Mouse (Mus musculus): ENCODE results near the gene Rnf180. TPM values are rescaled to one million over a fixed set of nuclear protein-coding genes. Genes with fewer than 3 reads are reported as not detected.

Gene Rnf180
- total and polyA plus RNA-seq, 2 experiments from 2014 or later, result 31.6 to 37.7 TPM

- Histone ChIP-seq H3K36me3 (ENCODE audit: insufficient read depth, low read length) (no peaks in the 10 kb centered on the region), H3K27ac (peak overlapping the region; percentile 48; the same call in 1 of the 2 replicates), H3K4me3 (ENCODE audit: low read length) (no peak overlapping the region), H3K27me3 (ENCODE audit: insufficient read depth, low read length) (no peaks in the 10 kb centered on the region), H3K9ac (replicated peaks; ENCODE audit: low read length) (no peak overlapping the region), H3K4me1 (ENCODE audit: insufficient read depth, low read length) (no peaks in the 10 kb centered on the region), H3K9me3 (ENCODE audit: low read length) (no peaks in the 10 kb centered on the region), H3K4me2 (ENCODE audit: low read depth, low read length) (peak overlapping the region; percentile 10; the same call in 1 of the 2 replicates)
- no peak for ATAC-seq
- WGBS, result 54% methylated on average over 7 of the region's 7 CpGs
- TF ChIP-seq CTCF (IDR thresholded peaks at IDR 0.05; ENCODE audit: low read depth), result no peak
- DNase-seq (ENCODE audit: low spot score), result peak; percentile 3
These were observed 101.0 kb downstream of the Rnf180 start for GRCm38 (mm10) chr13:105193583-105193982.

GRCm38 (mm10) chr13:105188730-105189129, 105.9 kb downstream of the Rnf180 start:
- H3K4me1 ChIP-seq (ENCODE audit: insufficient read depth, low read length), result no peaks in the 10 kb centered on the region
- TF ChIP-seq CTCF (IDR thresholded peaks at IDR 0.05; ENCODE audit: low read depth), result no peak
- ATAC-seq, result no peak
- WGBS, result 91% methylated on average over 7 of the region's 7 CpGs
- H3K4me3 ChIP-seq (ENCODE audit: low read length), result no peak overlapping the region
- no peak overlapping the region for H3K27ac ChIP-seq
- H3K27me3 ChIP-seq (ENCODE audit: insufficient read depth, low read length), result no peaks in the 10 kb centered on the region
- H3K36me3 ChIP-seq (ENCODE audit: insufficient read depth, low read length), result no peaks in the 10 kb centered on the region
- H3K4me2 ChIP-seq (ENCODE audit: low read depth, low read length), result no peak overlapping the region
- no peak for DNase-seq (ENCODE audit: low spot score)
- H3K9ac ChIP-seq (replicated peaks; ENCODE audit: low read length), result no peak overlapping the region
- no peaks in the 10 kb centered on the region for H3K9me3 ChIP-seq (ENCODE audit: low read length)

GRCm38 (mm10) chr13:105180781-105181180, 113.8 kb downstream of the Rnf180 start:
- no peak overlapping the region for H3K9ac ChIP-seq (replicated peaks; ENCODE audit: low read length)
- no peaks in the 10 kb centered on the region for H3K27me3 ChIP-seq (ENCODE audit: insufficient read depth, low read length)
- DNase-seq (ENCODE audit: low spot score) (peak; percentile 23), ATAC-seq (peak; percentile 58; the same call in 1 of the 2 replicates)
- no peaks in the 10 kb centered on the region for H3K36me3 ChIP-seq (ENCODE audit: insufficient read depth, low read length)
- no peak overlapping the region for H3K4me3 ChIP-seq (ENCODE audit: low read length)
- H3K4me2 ChIP-seq (ENCODE audit: low read depth, low read length), result no peak overlapping the region
- 42% methylated on average over 5 of the region's 5 CpGs for WGBS
- H3K9me3 ChIP-seq (ENCODE audit: low read length), result no peaks in the 10 kb centered on the region
- no peaks in the 10 kb centered on the region for H3K4me1 ChIP-seq (ENCODE audit: insufficient read depth, low read length)
- no peak overlapping the region for H3K27ac ChIP-seq
- no peak for TF ChIP-seq CTCF (IDR thresholded peaks at IDR 0.05; ENCODE audit: low read depth)

- no peak for ATAC-seq
These were observed 129.2 kb downstream of the Rnf180 start for GRCm38 (mm10) chr13:105165441-105165840.

GRCm38 (mm10) chr13:105153955-105154354, 140.7 kb downstream of the Rnf180 start:
- Histone ChIP-seq H3K27me3 (ENCODE audit: insufficient read depth, low read length) (no peaks in the 10 kb centered on the region), H3K4me3 (ENCODE audit: low read length) (no peak overlapping the region), H3K4me1 (ENCODE audit: insufficient read depth, low read length) (no peaks in the 10 kb centered on the region), H3K9me3 (ENCODE audit: low read length) (no peaks in the 10 kb centered on the region), H3K36me3 (ENCODE audit: insufficient read depth, low read length) (no peaks in the 10 kb centered on the region), H3K9ac (replicated peaks; ENCODE audit: low read length) (no peak overlapping the region), H3K4me2 (ENCODE audit: low read depth, low read length) (no peak overlapping the region), H3K27ac (no peak overlapping the region)
- no peak for ATAC-seq
- 59% methylated on average over 4 of the region's 4 CpGs for WGBS
- peak; percentile 41 for DNase-seq (ENCODE audit: low spot score)
- peak; percentile 41 for TF ChIP-seq CTCF (IDR thresholded peaks at IDR 0.05; ENCODE audit: low read depth)

More at GRCm38 (mm10) chr13:105165441-105165840, 129.2 kb downstream of the Rnf180 start:
- H3K4me3 ChIP-seq (ENCODE audit: low read length), result no peak overlapping the region
- no peaks in the 10 kb centered on the region for H3K4me1 ChIP-seq (ENCODE audit: insufficient read depth, low read length)
- no peak overlapping the region for H3K9ac ChIP-seq (replicated peaks; ENCODE audit: low read length)
- no peak overlapping the region for H3K4me2 ChIP-seq (ENCODE audit: low read depth, low read length)
- TF ChIP-seq CTCF (IDR thresholded peaks at IDR 0.05; ENCODE audit: low read depth), result no peak
- DNase-seq (ENCODE audit: low spot score), result no peak
- H3K36me3 ChIP-seq (ENCODE audit: insufficient read depth, low read length), result no peaks in the 10 kb centered on the region
- H3K27me3 ChIP-seq (ENCODE audit: insufficient read depth, low read length), result no peaks in the 10 kb centered on the region
- 75% methylated on average over 6 of the region's 6 CpGs for WGBS
- H3K27ac ChIP-seq, result no peak overlapping the region
- no peaks in the 10 kb centered on the region for H3K9me3 ChIP-seq (ENCODE audit: low read length)

GRCm38 (mm10) chr13:105150006-105150405, 144.6 kb downstream of the Rnf180 start:
- ATAC-seq, result no peak
- no peak overlapping the region for H3K4me2 ChIP-seq (ENCODE audit: low read depth, low read length)
- no peaks in the 10 kb centered on the region for H3K4me1 ChIP-seq (ENCODE audit: insufficient read depth, low read length)
- H3K9ac ChIP-seq (replicated peaks; ENCODE audit: low read length), result no peak overlapping the region
- no peak for TF ChIP-seq CTCF (IDR thresholded peaks at IDR 0.05; ENCODE audit: low read depth)
- DNase-seq (ENCODE audit: low spot score), result no peak
- no peak overlapping the region for H3K4me3 ChIP-seq (ENCODE audit: low read length)
- no peaks in the 10 kb centered on the region for H3K27me3 ChIP-seq (ENCODE audit: insufficient read depth, low read length)
- H3K27ac ChIP-seq, result no peak overlapping the region
- H3K9me3 ChIP-seq (ENCODE audit: low read length), result no peaks in the 10 kb centered on the region
- no peaks in the 10 kb centered on the region for H3K36me3 ChIP-seq (ENCODE audit: insufficient read depth, low read length)
- 81% methylated on average over 3 of the region's 3 CpGs for WGBS

- WGBS, result 42% methylated on average over 4 of the region's 4 CpGs
- Histone ChIP-seq H3K27me3 (ENCODE audit: insufficient read depth, low read length) (no peaks in the 10 kb centered on the region), H3K4me2 (ENCODE audit: low read depth, low read length) (no peak overlapping the region), H3K27ac (no peak overlapping the region), H3K4me1 (ENCODE audit: insufficient read depth, low read length) (no peaks in the 10 kb centered on the region), H3K9ac (replicated peaks; ENCODE audit: low read length) (no peak overlapping the region), H3K9me3 (ENCODE audit: low read length) (no peaks in the 10 kb centered on the region), H3K4me3 (ENCODE audit: low read length) (no peak overlapping the region), H3K36me3 (ENCODE audit: insufficient read depth, low read length) (no peaks in the 10 kb centered on the region)
- peak; percentile 24; the same call in 1 of the 2 replicates for TF ChIP-seq CTCF (IDR thresholded peaks at IDR 0.05; ENCODE audit: low read depth)
- ATAC-seq, result peak; percentile 56
- peak; percentile 15 for DNase-seq (ENCODE audit: low spot score)
These were observed 146.7 kb downstream of the Rnf180 start for GRCm38 (mm10) chr13:105147795-105148418.
